Mouse (Mus musculus) MN1 (cell line): Measurements from ENCODE around the gene Vwce.

Experiments used
- DNase-seq: peaks from one replicate; pipeline ENCODE4 v3.0.0-alpha.2; 2016; ENCODE audit warnings: low spot score

The Vwce gene

GRCm38 (mm10) chr19:10645616-10646015 lies 11.6 kb downstream of the Vwce start:
- DNase-seq, result peak; percentile 6

GRCm38 (mm10) chr19:10648156-10648555 lies 14.1 kb downstream of the Vwce start:
- DNase-seq, result no peak

GRCm38 (mm10) chr19:10656058-10656457 lies 22.0 kb downstream of the Vwce start:
- DNase-seq, result no peak

GRCm38 (mm10) chr19:10657742-10658141 lies 23.7 kb downstream of the Vwce start:
- DNase-seq, result no peak

- no peak for DNase-seq
Measured at GRCm38 (mm10) chr19:10658406-10658805, 24.4 kb downstream of the Vwce start.

- DNase-seq, result no peak
Measured at GRCm38 (mm10) chr19:10661373-10661772, 27.4 kb downstream of the Vwce start.

- DNase-seq, result no peak
Measured at GRCm38 (mm10) chr19:10661919-10662318, 27.9 kb downstream of the Vwce start.

GRCm38 (mm10) chr19:10662665-10663064 lies 28.7 kb downstream of the Vwce start:
- DNase-seq, result no peak

GRCm38 (mm10) chr19:10665093-10665492 lies 31.1 kb downstream of the Vwce start:
- DNase-seq, result no peak

- peak; percentile 50 for DNase-seq
Measured at GRCm38 (mm10) chr19:10665499-10665898, 31.5 kb downstream of the Vwce start.

GRCm38 (mm10) chr19:10671319-10671718 lies 37.3 kb downstream of the Vwce start:
- no peak for DNase-seq

GRCm38 (mm10) chr19:10671854-10672417 lies 37.9 kb downstream of the Vwce start:
- DNase-seq, result no peak

GRCm38 (mm10) chr19:10673275-10673674 lies 39.3 kb downstream of the Vwce start:
- no peak for DNase-seq

- no peak for DNase-seq
Measured at GRCm38 (mm10) chr19:10676656-10677055, 42.6 kb downstream of the Vwce start.

- DNase-seq, result peak; percentile 83
Measured at GRCm38 (mm10) chr19:10677915-10678771, 44.1 kb downstream of the Vwce start, which contains the start of gene Pga5. Gene Pga5 (minus strand): TSS chr19:10678071.

GRCm38 (mm10) chr19:10678772-10679067 lies 44.7 kb downstream of the Vwce start:
- no peak for DNase-seq

- DNase-seq, result no peak
Measured at GRCm38 (mm10) chr19:10681571-10681970, 47.6 kb downstream of the Vwce start.

GRCm38 (mm10) chr19:10685081-10685480 lies 51.1 kb downstream of the Vwce start:
- no peak for DNase-seq

- no peak for DNase-seq
Measured at GRCm38 (mm10) chr19:10685727-10686126, 51.7 kb downstream of the Vwce start.

GRCm38 (mm10) chr19:10688537-10689352 lies 54.7 kb downstream of the Vwce start, which contains the start of gene Vps37c:
Gene Vps37c (plus strand): TSS chr19:10688735.
- DNase-seq, result peak; percentile 91

GRCm38 (mm10) chr19:10689470-10690166 lies 55.6 kb downstream of the Vwce start:
- DNase-seq, result peak; percentile 44

GRCm38 (mm10) chr19:10690336-10690735 lies 56.3 kb downstream of the Vwce start:
- DNase-seq, result peak; percentile 69
